Mouse (Mus musculus) heart, postnatal 0 days (tissue): ENCODE results near the gene Slc10a6.
A peak's percentile ranks its signal among the peaks of the same experiment; 100 is the strongest.

Experiments
- CTCF ChIP-seq: IDR thresholded peaks from 2 replicates; pipeline ENCODE4 v1.5.1; 2016; ENCODE audit warnings: antibody characterized with exemption, control low read depth, low read depth
- EP300 ChIP-seq: IDR thresholded peaks from 2 replicates; pipeline ENCODE4 v1.6.1; 2016; ENCODE audit warnings: antibody characterized with exemption, low read depth

GRCm38 (mm10) chr5:103655346-103656118 lies 26.3 kb upstream of the Slc10a6 start, which contains the start of gene 1700016H13Rik:
- TF ChIP-seq CTCF, result peak; percentile 52
- TF ChIP-seq EP300, result no peak
